Mouse (Mus musculus) neural tube, embryonic 14.5 days (tissue): ENCODE results near the gene Cebpg. TPM values are rescaled to one million over a fixed set of nuclear protein-coding genes. Genes with fewer than 3 reads are reported as not detected.

Experiments used
- ATAC-seq: fragments of 200-750 bp; cut with Nextera tagmentation; 2 replicates; pipeline ENCODE4 v1.8.0; 2017; ENCODE audit warnings: low read depth, mild to moderate bottlenecking, moderate TSS enrichment, moderate library complexity
- H3K27ac ChIP-seq: fragments of 300-500 bp; sonication (generic); 2 replicates; pipeline ENCODE4 v1.5.1; 2014; ENCODE audit warnings: low read depth, mild to moderate bottlenecking, control low read depth, low read length, moderate library complexity, mixed read lengths
- H3K27me3 ChIP-seq: fragments of 300-500 bp; sonication (generic); 2 replicates; pipeline ENCODE4 v1.6.1; 2014; ENCODE audit warnings: low read length; ENCODE audit not compliant: control insufficient read depth, insufficient read depth
- H3K36me3 ChIP-seq: fragments of 300-500 bp; sonication (generic); 2 replicates; pipeline ENCODE4 v1.6.1; 2014; ENCODE audit warnings: low read length, mixed read lengths; ENCODE audit not compliant: control insufficient read depth, insufficient read depth
- H3K4me1 ChIP-seq: fragments of 300-500 bp; sonication (generic); 2 replicates; pipeline ENCODE4 v1.6.1; 2014; ENCODE audit warnings: low read length; ENCODE audit not compliant: control insufficient read depth, insufficient read depth
- H3K4me2 ChIP-seq: fragments of 300-500 bp; sonication (generic); 2 replicates; pipeline ENCODE4 v1.6.1; 2014; ENCODE audit warnings: mild to moderate bottlenecking, low read depth, low read length, control low read depth
- H3K4me3 ChIP-seq: fragments of 300-500 bp; sonication (generic); 2 replicates; pipeline ENCODE4 v1.5.1; 2014; ENCODE audit warnings: low read depth, low read length, control low read depth, mixed read lengths
- H3K9ac ChIP-seq: fragments of 300-500 bp; sonication (generic); replicated peaks from 2 replicates; pipeline ENCODE4 v1.6.1; 2014; ENCODE audit warnings: low read depth, mild to moderate bottlenecking, control low read depth, low read length, mixed read lengths
- H3K9me3 ChIP-seq: fragments of 300-500 bp; sonication (generic); 2 replicates; pipeline ENCODE4 v1.6.1; 2016; ENCODE audit warnings: low read length; ENCODE audit not compliant: control insufficient read depth
- WGBS: fragments of 180-500 bp; shearing (Covaris S2); extraction: QIAGEN DNeasy Blood & Tissue Kit; methylation state at CpG from one replicate; pipeline ENCODE4 v1.1.7; 2014; 5-methylcytosine and 5-hydroxymethylcytosine counted together
- microRNA-seq: library from miRNA; unstranded; fragments of <30 nt; microRNA quantifications from one replicate; pipeline ENCODE4, GENCODE M21; 2016
- polyA plus RNA-seq: library from polyadenylated mRNA; unstranded; fragments of >200 nt; fragmentation: Nextera tagmentation; extraction: Ambion mirVana; gene quantifications from 2 replicates; pipeline ENCODE4 v1.2.1, GENCODE M21; 2014

The Cebpg gene
- polyA plus RNA-seq, 1 experiment from 2014 or later = 27.2 TPM

GRCm38 (mm10) chr7:35023251-35023650, 33.1 kb downstream of the Cebpg start:
- Histone ChIP-seq H3K4me2 (no peak overlapping the region), H3K9ac (no peak overlapping the region), H3K4me1 (no peaks in the 10 kb centered on the region), H3K9me3 (no peaks in the 10 kb centered on the region), H3K27ac (no peak overlapping the region), H3K27me3 (no peaks in the 10 kb centered on the region), H3K36me3 (no peaks in the 10 kb centered on the region), H3K4me3 (no peak overlapping the region)
- ATAC-seq = no peak
- WGBS = 85% methylated on average over 4 of the region's 4 CpGs

- no peaks in the 10 kb centered on the region for H3K36me3 ChIP-seq
- no peak overlapping the region for H3K4me3 ChIP-seq
- H3K9ac ChIP-seq = no peak overlapping the region
- H3K27ac ChIP-seq = no peak overlapping the region
- H3K4me2 ChIP-seq = no peak overlapping the region
- ATAC-seq = no peak
- H3K27me3 ChIP-seq = no peaks in the 10 kb centered on the region
- WGBS = 83% methylated on average over 10 of the region's 10 CpGs
- no peaks in the 10 kb centered on the region for H3K4me1 ChIP-seq
- no peaks in the 10 kb centered on the region for H3K9me3 ChIP-seq
These were observed 35.0 kb downstream of the Cebpg start for GRCm38 (mm10) chr7:35021365-35021764.

GRCm38 (mm10) chr7:35015252-35015651, 41.1 kb downstream of the Cebpg start:
- 56% methylated on average over 2 of the region's 2 CpGs for WGBS
- Histone ChIP-seq H3K4me2 (no peak overlapping the region), H3K27ac (no peak overlapping the region), H3K4me1 (peaks cover 5% of the 10 kb centered on the region; the same call in 1 of the 2 replicates), H3K4me3 (no peak overlapping the region), H3K27me3 (no peaks in the 10 kb centered on the region), H3K9me3 (no peaks in the 10 kb centered on the region), H3K36me3 (no peaks in the 10 kb centered on the region), H3K9ac (no peak overlapping the region)
- ATAC-seq = no peak

GRCm38 (mm10) chr7:35013228-35013627, 43.1 kb downstream of the Cebpg start:
- H3K27me3 ChIP-seq = no peaks in the 10 kb centered on the region
- no peaks in the 10 kb centered on the region for H3K9me3 ChIP-seq
- peaks cover 5% of the 10 kb centered on the region; the same call in 1 of the 2 replicates for H3K4me1 ChIP-seq
- H3K36me3 ChIP-seq = no peaks in the 10 kb centered on the region
- peak; percentile 70 for ATAC-seq
- H3K27ac ChIP-seq = no peak overlapping the region
- H3K9ac ChIP-seq = no peak overlapping the region
- WGBS = 27% methylated on average over 9 of the region's 9 CpGs
- H3K4me2 ChIP-seq = no peak overlapping the region
- H3K4me3 ChIP-seq = no peak overlapping the region

GRCm38 (mm10) chr7:35006661-35007060, 49.7 kb downstream of the Cebpg start:
- Histone ChIP-seq H3K9ac (no peak overlapping the region), H3K27ac (no peak overlapping the region), H3K27me3 (no peaks in the 10 kb centered on the region), H3K4me2 (no peak overlapping the region), H3K9me3 (no peaks in the 10 kb centered on the region), H3K4me3 (no peak overlapping the region), H3K36me3 (no peaks in the 10 kb centered on the region), H3K4me1 (peaks cover 3% of the 10 kb centered on the region; the same call in 1 of the 2 replicates)
- 86% methylated on average over 7 of the region's 7 CpGs for WGBS
- no peak for ATAC-seq

GRCm38 (mm10) chr7:35003171-35003737, 53.1 kb downstream of the Cebpg start:
- ATAC-seq = no peak
- Histone ChIP-seq H3K36me3 (no peaks in the 10 kb centered on the region), H3K9me3 (no peaks in the 10 kb centered on the region), H3K4me3 (no peak overlapping the region), H3K27ac (no peak overlapping the region), H3K9ac (no peak overlapping the region), H3K27me3 (no peaks in the 10 kb centered on the region), H3K4me2 (no peak overlapping the region), H3K4me1 (peaks cover 3% of the 10 kb centered on the region; the same call in 1 of the 2 replicates)
- WGBS = 64% methylated on average over 7 of the region's 7 CpGs

- Histone ChIP-seq H3K4me1 (peaks cover 3% of the 10 kb centered on the region; the same call in 1 of the 2 replicates), H3K36me3 (no peaks in the 10 kb centered on the region), H3K27ac (no peak overlapping the region), H3K4me2 (no peak overlapping the region), H3K9me3 (no peaks in the 10 kb centered on the region), H3K27me3 (no peaks in the 10 kb centered on the region), H3K9ac (no peak overlapping the region), H3K4me3 (no peak overlapping the region)
- WGBS = 33% methylated on average over 6 of the region's 6 CpGs
- no peak for ATAC-seq
These were observed 55.5 kb downstream of the Cebpg start for GRCm38 (mm10) chr7:35000839-35001238.

Small RNAs within 50 kb of the gene (microRNA-seq; reads per million reads assigned to microRNA genes)
- gene Gm25033 = not detected

Other genes with a start within 250 kb of the Cebpg start
- 9.7 and 16.9 TPM in 2 replicates for gene Chst8, start 243.9 kb downstream of the Cebpg start, polyA plus RNA-seq
- 67.9 and 69.8 TPM in 2 replicates for gene Pepd, start 144.2 kb downstream of the Cebpg start, polyA plus RNA-seq
- gene Cebpa, start 62.7 kb upstream of the Cebpg start, polyA plus RNA-seq = 0.62 and 0.77 TPM in 2 replicates
- gene Slc7a10, start 129.8 kb upstream of the Cebpg start, polyA plus RNA-seq = 14.0 and 20.2 TPM in 2 replicates
- 27.7 and 33.0 TPM in 2 replicates for gene Lrp3, start 158.9 kb upstream of the Cebpg start, polyA plus RNA-seq